In the genomic region with DNA sequence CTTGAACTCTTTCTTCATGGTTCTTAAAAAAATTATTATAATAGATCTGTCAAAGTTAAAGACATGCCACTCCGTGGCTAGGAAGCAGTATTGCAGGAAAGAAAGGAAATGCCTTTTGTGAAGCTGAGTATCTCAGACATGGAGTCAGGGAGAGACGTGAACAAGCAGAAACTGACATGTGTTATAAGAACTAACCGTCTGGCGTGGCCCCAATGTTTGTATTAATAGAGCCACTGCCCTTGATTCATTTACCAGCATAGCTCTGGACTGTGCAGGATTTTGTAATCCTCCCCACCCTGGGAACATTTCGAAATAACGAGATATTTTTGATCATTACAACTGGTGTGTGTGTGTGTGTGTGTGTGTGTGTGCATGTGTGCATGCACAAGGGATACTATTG, we compare ENCODE assay signal across 11 mouse cellular contexts. TPM values are rescaled to one million over a fixed set of nuclear protein-coding genes. Genes with fewer than 3 reads are reported as not detected.
DNase-seq lines count a peak whose midpoint lies in the region; ATAC-seq and TF ChIP-seq lines count a peak whose summit lies in the region.
"Had no signal": no experiment of that assay in that cellular context is flagged by ENCODE, and none has a peak within 500 bp of the region (broad histone marks: within the 10 kb centered on the region; RNA-seq: fewer than 3 reads in every experiment).

No protein-coding gene starts in this region.

- in situ Hi-C loops in CH12.LX (cut with MboI; ENCODE audit: low pct_ligation_motif_present, low pct_unique_long_range_greater_than_20kb, low sequenced_read_pairs), result no loop called here

- H3K9me3 ChIP-seq in CH12.LX (replicated peaks; ENCODE audit: low read length), result no peaks in the 10 kb centered on the region
- no peaks in the 10 kb centered on the region; the same call in 1 of the 2 replicates for H3K9me3 ChIP-seq in lung, embryonic 15.5 days

- peak; percentile 0; the same call in 1 of the 2 replicates for TF ChIP-seq RAD21 in CH12.LX (IDR thresholded peaks at IDR 0.05; ENCODE audit: low read depth, low read length)

- no peak overlapping the region for H3K4me3 ChIP-seq in kidney, adult 2 months (ENCODE audit: insufficient read depth, low read depth, low read length)
- H3K4me3 ChIP-seq in CH12.LX (replicated peaks in 1 of 3; ENCODE audit: low read depth in 2 of 3, low read length in 2 of 3, poor library complexity in 1 of 3), result no peak overlapping the region
- H3K4me3 ChIP-seq in lung, embryonic 15.5 days, result no peak overlapping the region

- ATAC-seq in lung, embryonic 15.5 days (ENCODE audit: borderline replicate concordance, extremely low read depth, low FRiP score, low TSS enrichment), result peak; percentile 86
- ATAC-seq: midbrain, embryonic 16.5 days had no signal

- no peaks in the 10 kb centered on the region for H3K79me2 ChIP-seq in CH12.LX (replicated peaks; ENCODE audit: control insufficient read depth, extremely low read depth, insufficient read depth, poor library complexity, severe bottlenecking)

- H3K4me1 ChIP-seq in kidney, adult 2 months (ENCODE audit: control insufficient read depth, insufficient read depth, low read length), result no peaks in the 10 kb centered on the region
- H3K4me1 ChIP-seq in CH12.LX (ENCODE audit: control insufficient read depth in 1 of 2, insufficient read depth in 2 of 2), result peaks cover 0 to 6% of the 10 kb centered on the region in 2 experiments; a peak in 1 of 4 replicates
- H3K4me1 ChIP-seq in lung, embryonic 15.5 days, result peaks cover 24% of the 10 kb centered on the region; the same call in 1 of the 2 replicates

- H3K27me3 ChIP-seq in kidney, adult 2 months (replicated peaks; ENCODE audit: control insufficient read depth, insufficient read depth, low read length), result no peaks in the 10 kb centered on the region
- no peaks in the 10 kb centered on the region for H3K27me3 ChIP-seq in CH12.LX (replicated peaks)
- no peaks in the 10 kb centered on the region for H3K27me3 ChIP-seq in lung, embryonic 15.5 days

- dilution Hi-C loops in CH12.LX (cut with MboI; ENCODE audit: extremely low pct_ligation_motif_present, extremely low pct_unique_long_range_greater_than_20kb, low sequenced_read_pairs), result no loop called here

- 58% methylated on average over 6 of the region's 6 CpGs for whole genome bisulfite sequencing in kidney, adult 2 months
- 19% methylated on average over 6 of the region's 6 CpGs for WGBS in lung, embryonic 15.5 days

- no peak for TF ChIP-seq EP300 in CH12.LX (IDR thresholded peaks at IDR 0.05; ENCODE audit: low read length)

- intact Hi-C loops in left cerebral cortex, postnatal 36 days (cut with DNase I), result no loop called here

- no peak overlapping the region for H3K4me2 ChIP-seq in CH12.LX (ENCODE audit: insufficient read depth, low read depth, poor library complexity, severe bottlenecking)
- no peak overlapping the region for H3K4me2 ChIP-seq in lung, embryonic 15.5 days

- H3K9ac ChIP-seq in CH12.LX (ENCODE audit: insufficient read depth, low read depth), result no peak overlapping the region
- no peak overlapping the region for H3K9ac ChIP-seq in lung, embryonic 15.5 days

- TF ChIP-seq POLR2A in kidney, adult 2 months (IDR thresholded peaks at IDR 0.05; ENCODE audit: low read depth, low read length), result no peak
- TF ChIP-seq POLR2A in CH12.LX (IDR thresholded peaks at IDR 0.05; ENCODE audit: low read depth, low read length), result no peak
- no peak for TF ChIP-seq POLR2A in brain, embryonic 14.5 days (IDR thresholded peaks at IDR 0.05; ENCODE audit: borderline replicate concordance, extremely low read depth, insufficient read depth, insufficient read length, poor library complexity, severe bottlenecking)

- no peak for TF ChIP-seq CTCF in kidney, adult 2 months (conservative IDR thresholded peaks at IDR 0.05; ENCODE audit: insufficient read depth, insufficient read length, low read depth, low read length)
- peak in 1 of 2 experiments; percentile 23; a peak in 1 of 4 replicates for TF ChIP-seq CTCF in CH12.LX (conservative IDR thresholded peaks at IDR 0.05 in 1 of 2, IDR thresholded peaks at IDR 0.05 in 1 of 2; ENCODE audit: low read depth in 2 of 2, low read length in 2 of 2)
- TF ChIP-seq CTCF in brain, embryonic 14.5 days (IDR thresholded peaks at IDR 0.05; ENCODE audit: borderline replicate concordance, extremely low read depth, insufficient read depth, insufficient read length), result no peak

- DNase-seq in kidney, adult 2 months, result peak; percentile 16
- DNase-seq in kidney, postnatal 14 days, result no peak
- DNase-seq in CH12.LX (ENCODE audit: extremely low read depth), result no peak
- DNase-seq in brain, embryonic 14.5 days (ENCODE audit: low read depth), result peak; percentile 29
- no peak for DNase-seq in thymus, postnatal 25 days
- DNase-seq in left cerebral cortex, postnatal 36 days (ENCODE audit: low spot score in 2 of 2), result no peak
- no peak for DNase-seq in thymus, postnatal 10 days (ENCODE audit: low spot score in 2 of 2)
- DNase-seq: layer of hippocampus, postnatal 36 days; right cerebral cortex, postnatal 14 days had no signal

- no peaks in the 10 kb centered on the region for H3K36me3 ChIP-seq in kidney, adult 2 months (ENCODE audit: control insufficient read depth, insufficient read depth, low read length)
- peaks cover 0 to 2% of the 10 kb centered on the region in 2 experiments for H3K36me3 ChIP-seq in CH12.LX (replicated peaks in 1 of 2; ENCODE audit: control insufficient read depth in 1 of 2, insufficient read depth in 1 of 2, low read length in 1 of 2)
- no peaks in the 10 kb centered on the region for H3K36me3 ChIP-seq in lung, embryonic 15.5 days

- H3K27ac ChIP-seq in kidney, adult 2 months (ENCODE audit: insufficient read depth, low read depth, low read length), result no peak overlapping the region
- no peak overlapping the region for H3K27ac ChIP-seq in CH12.LX (ENCODE audit: insufficient read depth, low read depth)
- 0 out of 2 replicates have a peak overlapping the region, but pooled peaks have one; percentile 37 for H3K27ac ChIP-seq in lung, embryonic 15.5 days

TF ChIP-seq in CH12.LX, 34 proteins besides CTCF, POLR2A, EP300 and RAD21:
- TF ChIP-seq ZNF384 (IDR thresholded peaks at IDR 0.05; ENCODE audit: low read depth, low read length) (0 out of 2 replicates have a peak, but pooled peaks have one; percentile 6), NRF1 (IDR thresholded peaks at IDR 0.05; ENCODE audit: low read depth, low read length) (no peak), KAT2A (IDR thresholded peaks at IDR 0.05; ENCODE audit: insufficient replicate concordance, low read length) (no peak)

RNA-seq across cellular contexts. Expression of gene Tmem38b, which starts 2.1 kb away (rescaled TPM):
- 10.8 and 12.5 TPM in 2 replicates for polyA plus RNA-seq in kidney, adult 2 months (2012; rRNA removed)
- 5.4 and 5.9 TPM in 2 replicates for total RNA-seq in CH12.LX (2012; rRNA removed)
- total RNA-seq in CH12.LX (2014; rRNA removed), result 10.5 and 10.6 TPM in 2 replicates
- polyA plus RNA-seq in CH12.LX (2012; ENCODE audit: insufficient read length, low read depth), result 9.7 and 10.8 TPM in 2 replicates
- polyA plus RNA-seq in brain, embryonic 14.5 days (2012; rRNA removed), result 3.6 and 7.0 TPM in 2 replicates
- polyA plus RNA-seq in lung, embryonic 15.5 days (2015; fragmentation: Nextera tagmentation; extraction: Ambion mirVana), result 12.2 and 12.3 TPM in 2 replicates
- total RNA-seq in left cerebral cortex, postnatal 36 days (2021), result 10 to 100 TPM; 10.5 to 11.7 TPM

RNA-seq across cellular contexts. Expression of gene Tal2, which starts 44.2 kb away (rescaled TPM):
- polyA plus RNA-seq in kidney, adult 2 months (2012; rRNA removed), result 0.31 and 0.47 TPM in 2 replicates
- total RNA-seq in CH12.LX (2012; rRNA removed) (0.04 TPM in 1 of 2 replicates, not detected in the other), CH12.LX (2014; rRNA removed) (0.09 TPM in 1 of 2 replicates, not detected in the other)
- polyA plus RNA-seq in CH12.LX (2012; ENCODE audit: insufficient read length, low read depth), result not detected in 2 replicates
- 8.8 and 13.0 TPM in 2 replicates for polyA plus RNA-seq in brain, embryonic 14.5 days (2012; rRNA removed)
- polyA plus RNA-seq in lung, embryonic 15.5 days (2015; fragmentation: Nextera tagmentation; extraction: Ambion mirVana), result 0.31 TPM in 2 replicates
- total RNA-seq in left cerebral cortex, postnatal 36 days (2021), result under 1 TPM; 0.14 to 0.25 TPM

Comparison
In these comparisons a context has a peak if more than half of its experiments do, and no peak if none do; other contexts are left out.
1. DNase-seq: peak in kidney, adult 2 months (single experiment) and brain, embryonic 14.5 days (single experiment); none in kidney, postnatal 14 days (single experiment), CH12.LX (single experiment), thymus, postnatal 25 days (single experiment), left cerebral cortex, postnatal 36 days (0 of 2) and thymus, postnatal 10 days (0 of 2).